In genomic region chr1:171761853-171762448, GRCm38 (mm10) we compare ENCODE assay signal across 19 mouse cellular contexts. TPM values are rescaled to one million over a fixed set of nuclear protein-coding genes. Genes with fewer than 3 reads are reported as not detected.
DNase-seq lines count a peak whose midpoint lies in the region; TF ChIP-seq lines count a peak whose summit lies in the region.
"Had no signal": no experiment of that assay in that cellular context is flagged by ENCODE, and none has a peak within 500 bp of the region (broad histone marks: within the 10 kb centered on the region; RNA-seq: fewer than 3 reads in every experiment).

No protein-coding gene starts in this region.

- H3K79me2 ChIP-seq in MEL (ENCODE audit: control insufficient read depth, insufficient read depth, low read length, poor library complexity): no peaks in the 10 kb centered on the region

- DNase-seq in layer of hippocampus, adult 9-11 months: peak; percentile 24
- no peak for DNase-seq in layer of hippocampus, postnatal 25 days (ENCODE audit: extremely low spot score in 1 of 2, low spot score in 1 of 2)
- DNase-seq in A20 (ENCODE audit: low read depth, low spot score): peak; percentile 19
- DNase-seq in MEL (ENCODE audit: low read depth, low spot score): peak; percentile 58
- no peak for DNase-seq in right cerebral cortex, adult 2 months (ENCODE audit: low spot score in 2 of 2)
- no peak for DNase-seq in left cerebral cortex, adult 18-20 months (ENCODE audit: low spot score in 2 of 2)
- no peak for DNase-seq in thymus, postnatal 10 days (ENCODE audit: low spot score in 2 of 2)
- DNase-seq: adrenal gland, postnatal 25 days; cerebellum, adult 11 months; cerebellum, postnatal 14 days; gastrocnemius, postnatal 10 days; heart, adult 18-20 months; kidney, postnatal 36 days; thymus, postnatal 14 days had no signal

- TF ChIP-seq POLR2A in MEL (IDR thresholded peaks at IDR 0.05; ENCODE audit: control insufficient read depth in 1 of 2, insufficient read depth in 1 of 2, low read depth in 1 of 2, low read length in 2 of 2, poor library complexity in 1 of 2): no peak

- H3K27me3 ChIP-seq in MEL (ENCODE audit: control insufficient read depth in 1 of 2, insufficient read depth in 2 of 2, low read length in 2 of 2): no peaks in the 10 kb centered on the region
- H3K27me3 ChIP-seq in megakaryocyte, embryonic 14.5 days (replicated peaks): no peaks in the 10 kb centered on the region
- H3K27me3 ChIP-seq: forebrain, embryonic 12.5 days; heart, embryonic 15.5 days; limb, embryonic 15.5 days had no signal

- no peak overlapping the region for H3K9ac ChIP-seq in MEL (ENCODE audit: control insufficient read depth, low read depth, low read length, poor library complexity, severe bottlenecking)
- H3K9ac ChIP-seq: forebrain, embryonic 12.5 days; heart, embryonic 15.5 days; limb, embryonic 15.5 days had no signal

- peaks cover 2 to 20% of the 10 kb centered on the region in 2 experiments for H3K4me1 ChIP-seq in MEL (ENCODE audit: control insufficient read depth in 1 of 2, insufficient read depth in 2 of 2, low read length in 2 of 2)
- peaks cover 72% of the 10 kb centered on the region for H3K4me1 ChIP-seq in megakaryocyte, embryonic 14.5 days
- H3K4me1 ChIP-seq: forebrain, embryonic 12.5 days; heart, embryonic 15.5 days; limb, embryonic 15.5 days had no signal

- no peaks in the 10 kb centered on the region for H3K9me3 ChIP-seq in MEL (replicated peaks; ENCODE audit: insufficient read depth, low read length)
- no peaks in the 10 kb centered on the region for H3K9me3 ChIP-seq in megakaryocyte, embryonic 14.5 days
- H3K9me3 ChIP-seq: forebrain, embryonic 12.5 days; heart, embryonic 15.5 days; limb, embryonic 15.5 days had no signal

- TF ChIP-seq CTCF in MEL (IDR thresholded peaks at IDR 0.05 in 2 of 3, conservative IDR thresholded peaks at IDR 0.05 in 1 of 3; ENCODE audit: control insufficient read depth in 1 of 3, insufficient read depth in 1 of 3, low read depth in 2 of 3, low read length in 3 of 3, poor library complexity in 1 of 3, severe bottlenecking in 1 of 3): peak in 2 of 3 experiments; percentile 11 to 43; a peak in 2 of 6 replicates

- TF ChIP-seq EP300 in MEL (IDR thresholded peaks at IDR 0.05; ENCODE audit: low read depth in 1 of 2, low read length in 2 of 2): no peak

- H3K36me3 ChIP-seq in MEL (ENCODE audit: control insufficient read depth in 1 of 2, insufficient read depth in 2 of 2, low read length in 2 of 2): peaks cover 0 to 6% of the 10 kb centered on the region in 2 experiments; a peak in 2 of 4 replicates
- H3K36me3 ChIP-seq in megakaryocyte, embryonic 14.5 days (replicated peaks; ENCODE audit: low read length): no peaks in the 10 kb centered on the region
- H3K36me3 ChIP-seq: forebrain, embryonic 12.5 days; G1E; heart, embryonic 15.5 days; limb, embryonic 15.5 days had no signal

- peak overlapping the region; percentile 8 to 40 for H3K4me3 ChIP-seq in MEL (ENCODE audit: control insufficient read depth in 1 of 2, insufficient read depth in 1 of 2, low read depth in 2 of 2, low read length in 2 of 2)
- peak overlapping the region; percentile 85 for H3K4me3 ChIP-seq in megakaryocyte, embryonic 14.5 days (replicated peaks)
- H3K4me3 ChIP-seq: forebrain, embryonic 12.5 days; heart, embryonic 15.5 days; limb, embryonic 15.5 days had no signal

- H3K27ac ChIP-seq in MEL (ENCODE audit: control insufficient read depth, low read depth, low read length): no peak overlapping the region
- H3K27ac ChIP-seq: forebrain, embryonic 12.5 days; heart, embryonic 15.5 days; limb, embryonic 15.5 days had no signal

- no peak for TF ChIP-seq RAD21 in MEL (IDR thresholded peaks at IDR 0.05; ENCODE audit: low read depth, low read length)

TF ChIP-seq in MEL, 35 proteins besides CTCF, POLR2A, EP300 and RAD21:
- 0 out of 2 replicates have a peak, but pooled peaks have one; percentile 18 for TF ChIP-seq MXI1 (IDR thresholded peaks at IDR 0.05; ENCODE audit: low read depth, low read length)
- peak; percentile 18; the same call in 1 of the 2 replicates for TF ChIP-seq SIN3A (IDR thresholded peaks at IDR 0.05; ENCODE audit: low read length)
- TF ChIP-seq USF2 (IDR thresholded peaks at IDR 0.05; ENCODE audit: borderline replicate concordance in 1 of 2, insufficient read depth in 1 of 2, low read depth in 1 of 2, low read length in 2 of 2): no peak
TF ChIP-seq in MEL: peak in this region for 2.

RNA-seq across cellular contexts. Expression of gene Slamf1, which starts 5.0 kb away (rescaled TPM):
- under 1 TPM; 0.12 to 0.33 TPM for total RNA-seq in layer of hippocampus, postnatal 25 days (2021)
- 0.72 and 0.73 TPM in 2 replicates for total RNA-seq in MEL (2012; rRNA removed)
- 1 to 10 TPM in 1 of 2 experiments, not detected in 1; 1.3 TPM for polyA plus RNA-seq in MEL (2012; ENCODE audit: insufficient read depth in 1 of 2, insufficient read length in 2 of 2, low read depth in 1 of 2, low replicate concordance in 2 of 2, missing spikeins in 1 of 2)
- polyA plus RNA-seq in megakaryocyte, embryonic 14.5 days (2012; ENCODE audit: insufficient read depth, low replicate concordance): 6.4 and 38.5 TPM in 2 replicates
- under 1 TPM; 0.44 to 0.66 TPM for total RNA-seq in left cerebral cortex, adult 18-20 months (2021)
- total RNA-seq: adrenal gland, postnatal 25 days had no signal
- polyA plus RNA-seq: G1E had no signal

Comparison
In these comparisons a context has a peak if more than half of its experiments do, and no peak if none do; other contexts are left out.
1. DNase-seq: peak in layer of hippocampus, adult 9-11 months (single experiment), A20 (single experiment) and MEL (single experiment); none in layer of hippocampus, postnatal 25 days (0 of 2), right cerebral cortex, adult 2 months (0 of 2), left cerebral cortex, adult 18-20 months (0 of 2) and thymus, postnatal 10 days (0 of 2).